Mouse (Mus musculus) T-helper 1 cell (primary cell): ENCODE data around the gene Isoc2b.

Experiments
- in situ Hi-C: fragments of 300-600 bp; cut with MboI, MseI; formaldehyde crosslinking; loops from one replicate; pipeline ENCODE4 v1.15.1; 2025; ENCODE audit warnings: high pct_unique_total_duplicates

The Isoc2b gene

DNA sequence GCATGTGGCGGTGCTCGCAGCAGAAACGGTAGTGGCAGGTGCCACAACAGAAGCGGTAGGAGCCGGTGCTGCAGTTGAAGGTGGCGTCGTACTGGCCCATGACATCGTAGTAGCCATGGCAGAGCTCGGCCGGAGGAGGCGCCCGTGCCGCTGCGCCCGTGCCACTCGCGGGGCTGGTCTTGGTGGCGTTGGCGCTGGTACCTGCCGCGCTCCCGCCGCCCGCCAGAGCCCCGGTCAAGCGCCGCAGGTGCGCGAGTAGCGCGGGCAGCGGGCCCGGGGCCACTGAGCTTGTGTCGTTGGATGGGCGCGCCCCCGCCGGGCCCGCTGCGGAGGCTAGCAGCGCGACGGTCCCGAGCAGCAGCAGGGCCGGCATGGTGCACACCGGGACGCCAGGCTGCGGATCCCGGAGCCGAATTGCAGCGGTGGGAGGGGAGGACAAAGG is 33.7 kb downstream of the Isoc2b start:
- in situ Hi-C loops, result no loop called here

DNA sequence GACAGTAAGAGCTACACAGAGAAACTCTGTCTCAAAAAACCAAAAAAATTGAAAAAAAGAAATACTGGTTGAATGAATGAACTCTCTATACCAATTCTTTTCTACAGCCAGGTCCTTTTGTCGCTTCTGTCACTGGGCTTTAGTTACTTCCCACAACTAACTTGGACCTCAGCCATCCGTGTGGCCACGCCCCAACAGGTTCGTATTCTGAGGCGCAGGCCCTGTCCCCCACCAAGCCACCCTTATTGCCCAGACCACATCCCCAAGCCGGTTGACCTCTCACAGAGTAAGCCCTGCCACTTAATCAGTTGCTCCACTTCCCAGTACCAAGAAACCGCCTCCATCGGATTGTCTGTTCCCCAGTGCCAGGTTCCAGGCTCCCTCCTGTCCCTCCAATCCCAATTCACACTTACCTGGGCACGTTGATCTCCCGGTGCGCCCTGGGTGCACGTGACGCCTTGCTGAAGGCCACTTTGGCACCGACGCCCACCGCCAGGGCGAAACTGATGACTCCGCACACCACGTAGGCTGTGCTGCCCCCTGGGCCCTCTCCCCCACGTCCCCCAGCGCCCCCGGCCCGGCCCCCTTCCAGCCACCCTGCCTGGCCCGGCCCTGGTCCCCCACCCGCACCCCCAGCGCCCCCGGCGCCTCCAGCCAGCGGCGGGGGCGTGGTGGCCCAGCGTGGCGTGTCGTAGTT is 34.3 kb downstream of the Isoc2b start:
- in situ Hi-C loops, result no loop called here

DNA sequence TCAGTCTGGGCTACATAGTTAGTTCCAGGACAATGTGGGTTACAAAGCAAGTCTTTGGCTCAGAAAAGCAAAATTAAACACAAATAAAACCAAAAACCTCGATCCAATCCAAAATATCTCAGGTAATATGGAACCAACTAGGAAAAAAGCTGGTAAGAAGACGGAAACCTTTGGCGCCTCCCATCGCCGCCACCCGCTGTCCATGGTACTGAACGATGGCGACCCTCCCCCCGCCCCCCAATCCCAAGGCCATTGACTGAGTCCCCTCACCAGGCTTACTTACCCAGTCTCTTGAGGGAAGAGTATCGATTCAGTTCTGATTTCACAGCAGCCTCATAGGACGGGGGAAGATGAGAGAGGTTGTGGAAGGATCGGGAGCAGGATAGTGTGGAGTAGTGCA is 39.6 kb downstream of the Isoc2b start:
- in situ Hi-C loops, result no loop called here

- in situ Hi-C loops, result no loop called here
Observed at GRCm38 (mm10) chr7:4825365-4825764, 44.7 kb downstream of the Isoc2b start.

GRCm38 (mm10) chr7:4822162-4822907 is 47.7 kb downstream of the Isoc2b start:
- in situ Hi-C loops, result loop anchor here (5.0 kb wide), 1 partner anchor 75 kb away; no protein-coding TSS in a partner anchor

DNA sequence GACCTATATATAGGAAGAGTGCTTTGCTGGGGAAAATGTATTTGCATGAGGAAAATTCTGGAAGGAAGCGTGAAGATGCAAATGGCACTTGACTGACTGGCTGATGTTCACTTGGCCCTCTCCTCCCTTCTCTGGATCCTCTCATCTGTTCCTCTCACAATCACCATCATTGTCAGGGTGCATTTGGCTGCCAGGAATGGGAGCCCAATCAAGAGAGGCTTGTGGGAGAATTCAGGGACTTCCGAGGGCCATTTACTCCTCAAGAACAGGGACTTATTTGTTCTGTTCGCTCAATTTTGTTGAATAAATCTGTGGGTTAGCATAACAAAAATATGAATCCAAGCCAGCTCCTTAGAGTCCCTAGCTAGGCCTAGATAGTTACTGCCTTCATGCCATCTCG is 48.4 kb downstream of the Isoc2b start:
- in situ Hi-C loops, result loop anchor here (5.0 kb wide), 1 partner anchor 76 kb away; no protein-coding TSS in a partner anchor

DNA sequence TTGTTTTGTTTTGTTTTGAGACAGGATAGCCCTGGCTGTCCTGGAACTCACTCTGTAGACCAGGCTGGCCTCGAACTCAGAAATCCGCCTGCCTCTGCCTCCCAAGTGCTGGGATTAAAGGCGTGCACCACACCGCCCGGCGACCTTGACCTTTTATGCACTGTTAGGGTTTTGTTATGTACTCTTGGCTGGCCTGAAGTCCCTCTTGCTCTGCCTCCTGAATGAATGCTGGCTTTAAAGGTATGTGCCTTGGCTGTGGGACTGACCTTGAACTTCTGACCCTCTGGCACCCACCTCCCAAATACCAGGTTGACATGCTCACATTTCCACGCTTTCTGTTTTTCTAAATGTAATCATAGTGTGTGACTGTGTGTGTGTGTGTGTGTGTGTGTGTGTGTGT is 49.1 kb downstream of the Isoc2b start:
- in situ Hi-C loops, result loop anchor here (5.0 kb wide), 1 partner anchor 76 kb away; no protein-coding TSS in a partner anchor

DNA sequence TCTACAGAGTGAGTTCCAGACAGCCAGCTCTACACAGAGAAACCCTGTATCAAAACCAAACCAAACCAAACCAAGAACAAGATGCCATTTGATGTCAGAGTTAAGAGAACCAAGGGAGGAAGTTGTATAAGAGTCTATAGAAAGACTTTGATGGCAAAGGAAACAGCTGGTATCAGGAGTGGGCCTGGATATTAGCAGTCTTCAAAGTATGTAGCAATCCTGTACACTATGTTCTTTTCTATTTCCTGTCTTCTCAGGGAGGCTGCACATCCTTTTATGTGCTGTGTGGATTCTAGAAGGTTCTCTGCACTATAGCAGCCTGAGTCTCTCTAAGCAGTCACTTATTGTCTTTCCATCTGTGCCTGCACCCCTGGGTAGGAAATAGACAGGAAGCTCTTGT is 53.5 kb downstream of the Isoc2b start:
- in situ Hi-C loops, result loop anchor here (10.0 kb wide), 1 partner anchor 238 kb away; the partner anchor contains the start of gene Zfp580

DNA sequence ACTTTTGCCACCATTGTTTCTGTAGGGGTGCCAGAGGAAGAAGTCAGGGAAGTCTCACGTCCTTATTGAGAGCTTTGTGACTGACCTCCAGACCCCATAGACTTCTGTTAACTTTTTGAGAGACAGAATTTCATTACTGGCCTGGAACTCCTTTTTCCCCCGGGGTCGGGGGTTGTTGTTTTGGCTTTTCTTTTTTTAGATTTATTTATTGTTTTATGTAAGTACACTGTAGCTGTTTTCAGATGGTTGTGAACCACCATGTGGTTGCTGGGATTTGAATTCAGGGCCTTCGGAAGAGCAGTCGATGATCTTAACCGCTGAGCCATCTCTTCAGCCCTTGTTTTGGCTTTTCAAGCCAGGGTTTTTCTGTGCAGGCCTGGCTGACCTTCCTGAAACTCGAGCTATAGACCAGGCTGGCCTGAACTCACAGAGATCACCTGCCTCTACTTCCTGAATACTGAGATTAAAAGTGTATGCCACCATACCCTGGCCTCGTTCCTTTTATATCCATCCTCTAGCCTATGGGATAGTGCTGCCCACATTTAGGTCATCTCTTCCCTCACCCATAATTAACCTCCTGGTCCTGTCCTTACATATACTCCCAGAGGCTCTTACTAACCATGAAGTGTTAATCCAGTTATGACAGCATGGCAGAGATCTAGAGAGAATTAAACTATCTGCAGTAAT is 56.8 kb downstream of the Isoc2b start:
- in situ Hi-C loops, result loop anchor here (10.0 kb wide), 1 partner anchor 242 kb away; the partner anchor contains the start of gene Zfp580

GRCm38 (mm10) chr7:4812303-4813104 is 57.6 kb downstream of the Isoc2b start, which contains the start of gene Ube2s:
TSS of gene Ube2s (minus strand) at chr7:4812590.
- in situ Hi-C loops, result loop anchor here (10.0 kb wide), 1 partner anchor 242 kb away; the partner anchor contains the start of gene Zfp580

- in situ Hi-C loops, result loop anchor here (10.0 kb wide), 1 partner anchor 243 kb away; the partner anchor contains the start of gene Zfp580
Observed at GRCm38 (mm10) chr7:4811842-4812302, 58.2 kb downstream of the Isoc2b start.

- in situ Hi-C loops, result loop anchor here (10.0 kb wide), 1 partner anchor 244 kb away; the partner anchor contains the start of gene Zfp580
Observed at GRCm38 (mm10) chr7:4811131-4811530, 58.9 kb downstream of the Isoc2b start.

GRCm38 (mm10) chr7:4806716-4807115 is 63.3 kb downstream of the Isoc2b start:
- in situ Hi-C loops, result no loop called here

DNA sequence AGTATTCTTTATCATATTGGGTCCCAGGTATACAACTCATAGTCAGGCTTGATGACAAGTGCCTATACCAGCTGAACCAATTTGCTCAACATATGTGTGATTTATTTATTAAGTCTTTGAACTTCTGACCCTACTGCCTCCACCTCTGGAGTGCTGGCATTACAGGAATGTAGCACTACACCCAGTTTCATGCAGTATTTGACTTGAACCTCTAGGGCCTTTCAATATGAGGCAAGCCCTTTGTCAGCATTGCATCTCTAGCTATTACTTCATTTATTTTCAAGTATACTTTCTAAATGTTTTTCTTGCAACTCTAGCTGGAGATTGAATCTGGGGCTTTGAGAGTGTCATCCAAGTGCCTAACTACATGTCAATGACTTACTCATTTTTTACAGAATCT is 67.8 kb downstream of the Isoc2b start:
- in situ Hi-C loops, result no loop called here

DNA sequence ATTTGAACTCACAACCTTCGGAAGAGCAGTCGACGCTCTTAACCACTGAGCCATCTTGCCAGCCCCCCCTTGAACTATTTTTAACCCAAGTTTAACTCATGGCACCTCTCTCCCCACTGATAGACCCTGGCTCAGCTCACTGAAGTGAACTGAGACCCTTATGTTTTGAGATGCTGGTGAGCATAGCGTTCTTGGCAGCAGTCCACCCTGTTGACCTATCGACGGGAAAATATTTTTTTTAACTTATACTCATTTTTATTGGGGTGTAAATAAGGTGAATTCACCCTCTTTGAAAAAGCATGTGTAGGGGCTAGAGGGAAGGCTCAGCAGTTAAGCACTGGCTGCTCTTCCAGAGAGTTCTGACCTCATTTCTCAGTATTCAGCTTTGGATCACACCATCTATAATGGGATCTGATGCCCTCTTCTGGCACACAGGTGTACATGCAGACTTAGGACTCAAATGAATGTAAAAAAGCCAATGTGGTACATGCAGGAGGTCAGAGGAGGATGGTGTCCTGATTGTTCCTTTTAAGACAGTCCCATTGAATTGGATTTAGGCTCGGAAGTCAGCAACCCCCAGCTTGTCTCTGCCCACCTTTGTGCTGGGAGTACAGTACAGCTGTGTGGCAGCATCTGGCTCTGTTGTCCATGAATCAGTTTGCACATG is 74.2 kb downstream of the Isoc2b start:
- in situ Hi-C loops, result loop anchor here (10.0 kb wide), 1 partner anchor 121 kb away; no protein-coding TSS in a partner anchor
